Mouse (Mus musculus) stomach, postnatal 0 days (tissue): ENCODE data around the gene Prkar1a. TPM values are rescaled to one million over a fixed set of nuclear protein-coding genes. Genes with fewer than 3 reads are reported as not detected.

ENCODE experiments used
- ATAC-seq: fragments of 200-750 bp; cut with Nextera tagmentation; 2 replicates; pipeline ENCODE4 v1.8.0; 2017; ENCODE audit not compliant: low FRiP score, low TSS enrichment
- DNase-seq: peaks from one replicate; pipeline ENCODE4 v3.0.0-alpha.2; 2016; ENCODE audit warnings: low spot score
- H3K27ac ChIP-seq: fragments of 300-500 bp; sonication (generic); replicated peaks from 2 replicates; pipeline ENCODE4 v1.5.1; 2014; ENCODE audit warnings: mild to moderate bottlenecking, control low read depth
- H3K27me3 ChIP-seq: fragments of 300-500 bp; sonication (generic); 2 replicates; pipeline ENCODE4 v1.6.1; 2014; ENCODE audit warnings: low read length; ENCODE audit not compliant: control insufficient read depth, insufficient read depth
- H3K36me3 ChIP-seq: fragments of 300-500 bp; sonication (generic); 2 replicates; pipeline ENCODE4 v1.6.1; 2014; ENCODE audit warnings: low read length, mixed read lengths; ENCODE audit not compliant: control insufficient read depth, insufficient read depth
- H3K4me1 ChIP-seq: fragments of 300-500 bp; sonication (generic); replicated peaks from 2 replicates; pipeline ENCODE4 v1.6.1; 2014; ENCODE audit warnings: antibody characterized with exemption; ENCODE audit not compliant: control insufficient read depth, insufficient read depth
- H3K4me2 ChIP-seq: fragments of 300-500 bp; sonication (generic); replicated peaks from 2 replicates; pipeline ENCODE4 v1.6.1; 2014; ENCODE audit warnings: low read depth, mild to moderate bottlenecking, control low read depth, moderate library complexity
- H3K4me3 ChIP-seq: fragments of 300-500 bp; sonication (generic); 2 replicates; pipeline ENCODE4 v1.5.1; 2014; ENCODE audit warnings: low read depth, low read length, control low read depth
- H3K9ac ChIP-seq: fragments of 300-500 bp; sonication (generic); 2 replicates; pipeline ENCODE4 v1.6.1; 2014; ENCODE audit warnings: mild to moderate bottlenecking, low read length, control low read depth, mixed read lengths
- H3K9me3 ChIP-seq: fragments of 300-500 bp; sonication (generic); 2 replicates; pipeline ENCODE4 v1.6.1; 2016; ENCODE audit warnings: low read length; ENCODE audit not compliant: control insufficient read depth
- CTCF ChIP-seq: IDR thresholded peaks from 2 replicates; pipeline ENCODE4 v1.5.1; 2016; ENCODE audit warnings: antibody characterized with exemption, low read depth, mild to moderate bottlenecking, moderate library complexity
- EP300 ChIP-seq: optimal IDR thresholded peaks from 2 replicates; pipeline ENCODE3; 2016; ENCODE audit warnings: antibody characterized with exemption
- WGBS: fragments of 180-500 bp; shearing (Covaris S2); extraction: QIAGEN DNeasy Blood & Tissue Kit; methylation state at CpG from one replicate; pipeline ENCODE4 v1.1.7; 2014; 5-methylcytosine and 5-hydroxymethylcytosine counted together
- polyA plus RNA-seq: library from polyadenylated mRNA; unstranded; fragments of >200 nt; fragmentation: Nextera tagmentation; extraction: Ambion mirVana; gene quantifications from 2 replicates; pipeline ENCODE4 v1.2.1, GENCODE M21; 2015

Gene Prkar1a
- polyA plus RNA-seq, 1 experiment from 2014 or later, result 177 TPM

DNA sequence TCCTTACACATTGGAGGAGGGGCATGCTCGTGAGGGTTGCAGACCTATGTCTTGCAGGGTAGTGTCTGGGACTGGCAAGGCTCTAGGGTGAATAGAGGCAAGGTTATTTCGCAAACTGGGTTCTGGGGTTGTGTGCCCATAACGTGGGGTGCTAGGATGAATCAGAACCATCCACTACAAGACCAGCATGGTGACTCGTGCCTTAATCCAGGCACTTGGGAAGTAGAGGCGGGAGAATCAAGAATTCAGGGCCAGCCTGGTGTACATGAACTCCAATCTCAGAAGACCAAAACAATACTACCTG is 22.8 kb downstream of the Prkar1a start:
- Histone ChIP-seq H3K4me2 (no peak overlapping the region), H3K36me3 (peaks cover 13% of the 10 kb centered on the region; the same call in 1 of the 2 replicates), H3K27me3 (no peaks in the 10 kb centered on the region), H3K27ac (peak overlapping the region; percentile 80; the same call in 1 of the 2 replicates), H3K4me1 (no peaks in the 10 kb centered on the region; the same call in 1 of the 2 replicates), H3K4me3 (no peak overlapping the region), H3K9me3 (no peaks in the 10 kb centered on the region), H3K9ac (no peak overlapping the region)
- ATAC-seq, result 0 out of 2 replicates have a peak, but pooled peaks have one; percentile 1
- 69% methylated on average over 5 of the region's 5 CpGs for WGBS
- TF ChIP-seq CTCF, result no peak
- TF ChIP-seq EP300, result no peak
- no peak for DNase-seq

DNA sequence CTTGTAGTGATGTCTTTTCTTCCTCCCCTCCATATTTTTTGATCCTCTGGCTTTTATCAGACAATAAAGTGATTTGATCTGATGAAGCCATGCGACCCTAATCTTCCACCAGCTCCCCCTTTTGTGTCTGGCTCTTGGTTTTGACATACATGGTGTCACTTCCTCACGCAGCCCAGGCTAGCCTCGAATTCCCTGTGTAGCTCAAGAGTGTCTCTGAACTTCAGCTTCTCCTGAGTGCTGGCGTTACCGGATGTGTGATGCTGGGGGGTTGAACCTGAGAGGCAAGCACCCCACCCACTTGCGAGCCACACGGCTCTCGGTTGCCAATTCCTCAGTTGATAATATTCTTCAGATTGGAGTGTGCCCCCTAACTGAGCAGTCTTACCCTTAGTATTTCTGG is 23.2 kb downstream of the Prkar1a start:
- H3K36me3 ChIP-seq, result peaks cover 9% of the 10 kb centered on the region; the same call in 1 of the 2 replicates
- H3K27ac ChIP-seq, result no peak overlapping the region
- H3K9ac ChIP-seq, result no peak overlapping the region
- H3K4me3 ChIP-seq, result no peak overlapping the region
- H3K4me1 ChIP-seq, result no peaks in the 10 kb centered on the region; the same call in 1 of the 2 replicates
- TF ChIP-seq EP300 (no peak), CTCF (no peak)
- 90% methylated on average over 8 of the region's 8 CpGs for WGBS
- no peaks in the 10 kb centered on the region for H3K9me3 ChIP-seq
- ATAC-seq (no peak), DNase-seq (no peak)
- H3K4me2 ChIP-seq, result no peak overlapping the region
- H3K27me3 ChIP-seq, result no peaks in the 10 kb centered on the region

DNA sequence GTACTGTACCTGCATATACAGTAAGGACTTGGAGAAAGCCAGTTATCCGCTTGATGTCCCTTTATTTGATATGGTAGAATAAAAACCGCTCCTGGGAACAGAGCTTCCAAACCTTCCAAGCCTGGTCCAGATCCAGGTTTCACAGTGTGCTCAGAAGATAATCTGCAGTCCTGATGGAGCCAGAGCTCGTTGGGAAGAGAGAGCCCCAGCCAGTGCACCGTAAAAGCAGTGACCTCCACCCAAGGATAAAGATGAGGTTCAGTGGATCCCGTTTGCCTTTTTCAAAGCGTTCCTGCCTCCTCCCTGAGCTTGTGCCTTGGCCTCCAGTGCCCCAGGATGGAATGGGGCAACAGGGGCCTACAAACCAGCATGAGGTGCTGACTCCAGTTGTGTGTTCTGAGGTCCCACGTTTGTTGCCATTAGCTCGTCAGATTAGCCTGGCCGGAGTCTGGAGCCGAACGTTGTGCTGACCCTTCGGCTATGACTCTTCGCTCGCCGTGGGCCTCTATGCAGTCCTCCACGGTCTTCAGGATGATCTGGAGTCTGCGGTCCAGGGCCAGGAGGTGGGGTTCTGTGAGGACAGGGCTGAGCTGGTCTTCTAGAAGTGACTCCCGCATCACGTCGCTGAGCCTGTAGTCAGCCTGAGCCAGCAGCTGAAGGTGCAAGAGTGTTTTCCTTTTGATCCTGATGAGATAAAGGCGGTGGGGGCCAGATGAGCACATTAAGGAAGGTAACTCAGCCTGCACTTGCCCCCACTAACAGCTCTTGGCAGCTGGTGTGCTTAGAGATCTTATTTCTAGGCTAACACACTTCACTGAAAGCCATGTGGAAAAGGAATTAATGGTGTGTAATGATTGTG is 23.9 kb downstream of the Prkar1a start:
- TF ChIP-seq EP300 (no peak), CTCF (no peak)
- Histone ChIP-seq H3K9ac (no peak overlapping the region), H3K9me3 (no peaks in the 10 kb centered on the region), H3K4me1 (no peaks in the 10 kb centered on the region; the same call in 1 of the 2 replicates), H3K4me3 (no peak overlapping the region), H3K27ac (no peak overlapping the region), H3K4me2 (no peak overlapping the region), H3K36me3 (0 out of 2 replicates have a peak, but pooled peaks cover 5% of the 10 kb centered on the region), H3K27me3 (no peaks in the 10 kb centered on the region)
- whole genome bisulfite sequencing, result 66% methylated on average over 21 of the region's 21 CpGs
- DNase-seq, result no peak
- no peak for ATAC-seq

DNA sequence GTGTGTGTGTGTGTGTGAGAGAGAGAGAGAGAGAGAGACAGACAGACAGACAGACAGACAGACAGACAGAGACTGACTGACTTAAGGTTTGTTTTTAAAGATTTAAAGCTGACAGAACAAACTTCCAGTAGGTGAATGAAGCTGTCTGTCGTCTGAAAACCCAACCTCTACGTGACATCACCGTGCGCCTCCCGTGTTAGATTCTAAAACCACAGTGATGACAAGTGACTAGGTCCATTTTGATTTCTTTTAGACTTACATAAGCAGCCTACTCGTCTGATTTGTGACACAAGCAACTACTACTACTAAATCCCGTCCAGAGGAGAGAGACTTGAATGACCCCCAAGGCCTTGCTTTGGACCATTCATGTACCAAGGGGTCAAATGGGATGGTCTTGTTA is 24.5 kb downstream of the Prkar1a start:
- WGBS, result 86% methylated on average over 7 of the region's 7 CpGs
- no peak for ATAC-seq
- no peak overlapping the region for H3K27ac ChIP-seq
- no peak for DNase-seq
- 0 out of 2 replicates have a peak, but pooled peaks cover 3% of the 10 kb centered on the region for H3K36me3 ChIP-seq
- H3K9ac ChIP-seq, result no peak overlapping the region
- no peaks in the 10 kb centered on the region for H3K27me3 ChIP-seq
- no peaks in the 10 kb centered on the region for H3K9me3 ChIP-seq
- TF ChIP-seq EP300 (no peak), CTCF (no peak)
- H3K4me2 ChIP-seq, result no peak overlapping the region
- no peak overlapping the region for H3K4me3 ChIP-seq
- H3K4me1 ChIP-seq, result no peaks in the 10 kb centered on the region; the same call in 1 of the 2 replicates

DNA sequence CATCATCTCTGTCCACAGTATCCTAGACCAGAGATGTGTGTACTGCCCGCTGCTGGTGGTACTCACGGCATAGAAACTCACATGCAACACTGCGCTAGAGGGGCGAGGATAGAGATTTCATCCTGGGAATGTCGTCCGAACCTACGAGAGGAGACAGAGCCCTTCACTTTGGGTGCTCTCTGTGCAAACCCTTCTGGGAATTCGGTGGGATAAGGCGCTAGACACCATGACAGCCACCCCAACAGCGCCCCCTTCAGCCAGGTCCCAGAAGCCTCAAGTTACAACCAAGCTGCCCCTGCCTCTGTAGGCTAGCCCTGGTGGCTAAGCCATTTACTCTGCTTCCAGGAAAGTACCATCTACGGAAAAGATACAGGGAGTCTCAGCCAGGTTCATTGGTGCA is 25.3 kb downstream of the Prkar1a start:
- Histone ChIP-seq H3K4me2 (no peak overlapping the region), H3K27ac (no peak overlapping the region), H3K27me3 (no peaks in the 10 kb centered on the region), H3K4me3 (no peak overlapping the region), H3K9ac (no peak overlapping the region), H3K4me1 (no peaks in the 10 kb centered on the region; the same call in 1 of the 2 replicates), H3K9me3 (no peaks in the 10 kb centered on the region), H3K36me3 (no peaks in the 10 kb centered on the region)
- WGBS, result 76% methylated on average over 11 of the region's 11 CpGs
- DNase-seq, result no peak
- TF ChIP-seq EP300, result no peak
- TF ChIP-seq CTCF, result peak; percentile 26; the same call in 1 of the 2 replicates
- ATAC-seq, result no peak

DNA sequence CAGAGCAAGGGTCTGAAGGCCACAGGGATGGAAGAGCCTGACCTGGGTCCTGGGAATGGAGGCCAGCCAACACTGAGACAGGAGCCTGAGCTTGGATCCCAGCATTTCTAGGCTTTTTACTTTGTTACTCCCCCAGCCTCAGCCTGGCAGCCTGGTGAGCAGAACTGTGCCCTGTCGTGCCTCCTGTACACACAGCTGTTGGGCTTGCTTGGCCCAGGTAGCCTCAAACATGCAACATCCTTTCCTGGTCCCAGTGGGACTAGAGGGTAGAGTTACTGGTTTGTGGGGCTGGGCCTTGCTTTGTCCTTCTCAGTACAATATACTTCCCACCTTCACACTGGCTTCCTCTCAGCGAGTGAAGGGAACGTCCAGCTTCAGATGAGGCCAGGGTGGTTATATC is 26.0 kb downstream of the Prkar1a start:
- no peaks in the 10 kb centered on the region for H3K27me3 ChIP-seq
- H3K9me3 ChIP-seq, result no peaks in the 10 kb centered on the region
- H3K27ac ChIP-seq, result no peak overlapping the region
- TF ChIP-seq EP300 (no peak), CTCF (no peak)
- ATAC-seq (no peak), DNase-seq (no peak)
- no peak overlapping the region for H3K4me2 ChIP-seq
- H3K36me3 ChIP-seq, result no peaks in the 10 kb centered on the region
- H3K4me3 ChIP-seq, result no peak overlapping the region
- H3K4me1 ChIP-seq, result no peaks in the 10 kb centered on the region; the same call in 1 of the 2 replicates
- WGBS, result 82% methylated on average over 3 of the region's 3 CpGs
- no peak overlapping the region for H3K9ac ChIP-seq
